9 mouse cellular contexts compared by ENCODE assay signal in genomic region chr1:135548750-135549149, GRCm38 (mm10). TPM values are rescaled to one million over a fixed set of nuclear protein-coding genes. Genes with fewer than 3 reads are reported as not detected.
DNase-seq lines count a peak whose midpoint lies in the region; ATAC-seq and TF ChIP-seq lines count a peak whose summit lies in the region.
"Had no signal": no experiment of that assay in that cellular context is flagged by ENCODE, and none has a peak within 500 bp of the region (broad histone marks: within the 10 kb centered on the region; RNA-seq: fewer than 3 reads in every experiment).

No protein-coding gene starts in this region.

- peaks cover 60% of the 10 kb centered on the region for H3K4me1 ChIP-seq in forebrain, embryonic 15.5 days
- 0 out of 2 replicates have a peak, but pooled peaks cover 4% of the 10 kb centered on the region for H3K4me1 ChIP-seq in midbrain, postnatal 0 days (ENCODE audit: insufficient read depth, low read length)

- no peak for TF ChIP-seq CTCF in midbrain, postnatal 0 days (IDR thresholded peaks at IDR 0.05)

- DNase-seq in 3134 (ENCODE audit: extremely low read depth, insufficient read length, low spot score), result peak; percentile 76
- peak; percentile 83 for DNase-seq in adrenal gland, adult 8-10 months
- DNase-seq in heart, postnatal 4 days, result peak; percentile 78
- DNase-seq in kidney, postnatal 4 days, result peak; percentile 76 to 84
- peak; percentile 85 for DNase-seq in midbrain, postnatal 0 days (ENCODE audit: low spot score)
- no peak for DNase-seq in yolk sac, embryonic 10.5 days (ENCODE audit: low spot score)

- no peak overlapping the region for H3K4me3 ChIP-seq in forebrain, embryonic 15.5 days
- H3K4me3 ChIP-seq in midbrain, postnatal 0 days (ENCODE audit: low read depth, low read length), result no peak overlapping the region
- H3K4me3 ChIP-seq: erythroblast, embryonic 14.5 days had no signal

- no peaks in the 10 kb centered on the region; the same call in 1 of the 2 replicates for H3K36me3 ChIP-seq in forebrain, embryonic 15.5 days
- H3K36me3 ChIP-seq in midbrain, postnatal 0 days (ENCODE audit: insufficient read depth, low read length), result no peaks in the 10 kb centered on the region

- WGBS in forebrain, embryonic 15.5 days, result 43% methylated on average over 9 of the region's 9 CpGs
- WGBS in midbrain, postnatal 0 days, result 56% methylated on average over 9 of the region's 9 CpGs

- H3K27ac ChIP-seq in forebrain, embryonic 15.5 days (replicated peaks), result peak overlapping the region; percentile 66
- H3K27ac ChIP-seq in midbrain, postnatal 0 days (ENCODE audit: low read depth, low read length), result peak overlapping the region; percentile 43; the same call in 1 of the 2 replicates

- no peaks in the 10 kb centered on the region for H3K9me3 ChIP-seq in forebrain, embryonic 15.5 days
- H3K9me3 ChIP-seq in midbrain, postnatal 0 days (ENCODE audit: low read length), result no peaks in the 10 kb centered on the region

- 0 out of 2 replicates have a peak, but pooled peaks have one; percentile 12 for ATAC-seq in forebrain, embryonic 15.5 days (replicated peaks)
- ATAC-seq in midbrain, postnatal 0 days (ENCODE audit: low FRiP score), result no peak
- no peak for ATAC-seq in monocyte, adult 5-6 weeks (replicated peaks; ENCODE audit: insufficient number of reproducible peaks, low FRiP score, low TSS enrichment, poor library complexity, severe bottlenecking)

- no peak overlapping the region for H3K4me2 ChIP-seq in forebrain, embryonic 15.5 days (replicated peaks)
- H3K4me2 ChIP-seq in midbrain, postnatal 0 days (ENCODE audit: low read depth, low read length, poor library complexity, severe bottlenecking), result no peak overlapping the region

- H3K9ac ChIP-seq in forebrain, embryonic 15.5 days (replicated peaks), result no peak overlapping the region
- no peak overlapping the region for H3K9ac ChIP-seq in midbrain, postnatal 0 days (replicated peaks; ENCODE audit: low read length, poor library complexity, severe bottlenecking)

- no peaks in the 10 kb centered on the region for H3K27me3 ChIP-seq in forebrain, embryonic 15.5 days
- H3K27me3 ChIP-seq in midbrain, postnatal 0 days (ENCODE audit: insufficient read depth, low read length), result no peaks in the 10 kb centered on the region

RNA-seq across cellular contexts. Expression of gene Nav1, which starts 58.3 kb away (rescaled TPM):
- 10 to 100 TPM; 15.2 to 26.9 (median 22.8) TPM for total RNA-seq in adrenal gland, adult 8-10 months (2022)
- polyA plus RNA-seq in forebrain, embryonic 15.5 days (2015; fragmentation: Nextera tagmentation; extraction: Ambion mirVana), result 48.1 and 51.1 TPM in 2 replicates
- total RNA-seq in heart, postnatal 4 days (2021), result 10 to 100 TPM; 53.9 to 54.8 TPM
- total RNA-seq in midbrain, postnatal 0 days (2014; rRNA removed), result 99.1 and 109 TPM in 2 replicates
- polyA plus RNA-seq in midbrain, postnatal 0 days (2015; fragmentation: Nextera tagmentation; extraction: Ambion mirVana), result 37.3 and 46.5 TPM in 2 replicates
- total RNA-seq in monocyte, adult 5-6 weeks (2017), result 7.2 to 18.3 TPM (median 8.5 TPM) in 3 replicates
